45 mouse cellular contexts compared by ENCODE assay signal in genomic region chr9:56056147-56056546, GRCm38 (mm10). TPM values are rescaled to one million over a fixed set of nuclear protein-coding genes. Genes with fewer than 3 reads are reported as not detected.
"Had no signal": no experiment of that assay in that cellular context is flagged by ENCODE, and none has a peak within 500 bp of the region (broad histone marks: within the 10 kb centered on the region; RNA-seq: fewer than 3 reads in every experiment).

No protein-coding gene starts in this region.

- H3K9me3 ChIP-seq: limb, embryonic 10.5 days; limb, embryonic 12.5 days; limb, embryonic 13.5 days; limb, embryonic 15.5 days; liver, embryonic 12.5 days; liver, embryonic 13.5 days; liver, embryonic 15.5 days; lung, embryonic 15.5 days; megakaryocyte, embryonic 14.5 days; midbrain, embryonic 10.5 days; midbrain, embryonic 12.5 days; midbrain, embryonic 13.5 days; neural tube, embryonic 12.5 days had no signal

- ATAC-seq: liver, embryonic 12.5 days; liver, postnatal 0 days; lung, postnatal 0 days; midbrain, embryonic 13.5 days; midbrain, embryonic 16.5 days had no signal

- H3K27ac ChIP-seq: limb, embryonic 10.5 days; limb, embryonic 12.5 days; limb, embryonic 13.5 days; limb, embryonic 15.5 days; liver, embryonic 12.5 days; liver, embryonic 13.5 days; liver, embryonic 14.5 days; liver, embryonic 15.5 days; lung, embryonic 15.5 days; macrophage; midbrain, embryonic 10.5 days; midbrain, embryonic 12.5 days; midbrain, embryonic 13.5 days; neural tube, embryonic 12.5 days had no signal

- H3K4me1 ChIP-seq: limb, embryonic 10.5 days; limb, embryonic 12.5 days; limb, embryonic 15.5 days; liver, embryonic 12.5 days; liver, embryonic 13.5 days; liver, embryonic 15.5 days; lung, embryonic 15.5 days; midbrain, embryonic 10.5 days; midbrain, embryonic 12.5 days; midbrain, embryonic 13.5 days; neural tube, embryonic 12.5 days had no signal

- H3K27me3 ChIP-seq: limb, embryonic 12.5 days; limb, embryonic 13.5 days; limb, embryonic 15.5 days; liver, embryonic 12.5 days; liver, embryonic 13.5 days; liver, embryonic 15.5 days; lung, embryonic 15.5 days; megakaryocyte, embryonic 14.5 days; midbrain, embryonic 12.5 days; midbrain, embryonic 13.5 days; neural tube, embryonic 12.5 days had no signal

- DNase-seq: left cerebral cortex, postnatal 4 days; liver; liver, embryonic 13.5 days; liver, postnatal 0 days; lung, adult 18-20 months; lung, adult 2 months; lung, embryonic 14.5 days; lung, postnatal 10 days; lung, postnatal 14 days; lung, postnatal 36 days; lung, postnatal 4 days; midbrain, embryonic 14.5 days had no signal

- H3K4me3 ChIP-seq: limb, embryonic 10.5 days; limb, embryonic 12.5 days; limb, embryonic 13.5 days; limb, embryonic 15.5 days; liver, embryonic 12.5 days; liver, embryonic 13.5 days; liver, embryonic 15.5 days; lung, embryonic 15.5 days; megakaryocyte, embryonic 14.5 days; midbrain, embryonic 10.5 days; midbrain, embryonic 12.5 days; midbrain, embryonic 13.5 days; myocyte; neural tube, embryonic 12.5 days had no signal

- H3K9ac ChIP-seq: limb, embryonic 12.5 days; limb, embryonic 13.5 days; limb, embryonic 15.5 days; liver, embryonic 12.5 days; liver, embryonic 13.5 days; liver, embryonic 14.5 days; liver, embryonic 15.5 days; liver, postnatal 0 days; lung, embryonic 14.5 days; lung, embryonic 15.5 days; midbrain, embryonic 12.5 days; midbrain, embryonic 13.5 days; neural tube, embryonic 12.5 days had no signal

- H3K4me2 ChIP-seq: limb, embryonic 12.5 days; limb, embryonic 13.5 days; limb, embryonic 15.5 days; liver, embryonic 11.5 days; liver, embryonic 12.5 days; liver, embryonic 13.5 days; liver, embryonic 15.5 days; lung, embryonic 14.5 days; lung, embryonic 15.5 days; midbrain, embryonic 12.5 days; midbrain, embryonic 13.5 days; neural tube, embryonic 12.5 days had no signal

RNA-seq across cellular contexts. Expression of gene 4930563M21Rik, which starts 45.8 kb away (rescaled TPM):
- total RNA-seq: left cerebral cortex, adult 8-10 months; left cerebral cortex, postnatal 10 days; left cerebral cortex, postnatal 14 days; left cerebral cortex, postnatal 25 days; left cerebral cortex, postnatal 36 days; left cerebral cortex, postnatal 4 days; liver, adult 2 months; megakaryocyte progenitor cell, adult 5-6 weeks; megakaryocyte, adult 5-6 weeks; megakaryocyte-erythroid progenitor cell, adult 5-6 weeks; midbrain, postnatal 0 days; monocyte, adult 5-6 weeks had no signal
- polyA plus RNA-seq: limb, embryonic 10.5 days; limb, embryonic 12.5 days; limb, embryonic 13.5 days; limb, embryonic 14.5 days; limb, embryonic 15.5 days; liver, adult 2 months; liver, embryonic 11.5 days; liver, embryonic 12.5 days; liver, embryonic 13.5 days; liver, embryonic 14.5 days; liver, embryonic 15.5 days; liver, embryonic 16.5 days; liver, postnatal 0 days; lung, adult 2 months; lung, embryonic 14.5 days; lung, embryonic 15.5 days; lung, embryonic 16.5 days; lung, postnatal 0 days; macrophage; midbrain, embryonic 10.5 days; midbrain, embryonic 12.5 days; midbrain, embryonic 13.5 days; midbrain, embryonic 14.5 days; midbrain, embryonic 16.5 days; midbrain, postnatal 0 days; myocyte; neural tube, embryonic 11.5 days; neural tube, embryonic 12.5 days had no signal
